Mouse (Mus musculus) retina, postnatal 1 day (tissue): ENCODE measurements at regions not wholly inside any gene's neighbourhood (a gene's known extent, or its start where the extent isn't known, plus 50 kb on each side); places are given as distances from the start of the nearest gene placed in this dataset.
A peak's percentile ranks its signal among the peaks of the same experiment; 100 is the strongest.
"Not testable (repeated sequence)": the region's sequence is repeated elsewhere in the genome, so short reads cannot be mapped to it uniquely, and the experiment has no call there.

Source experiments
- DNase-seq: peaks from one replicate; pipeline ENCODE4 v3.0.0-alpha.2; 2012

- no peak for DNase-seq
Measured at GRCm38 (mm10) chr3:117112766-117113165, 144.0 kb upstream of the Palmd start.

- no peak for DNase-seq
Measured at GRCm38 (mm10) chr3:117112304-117112703, 143.5 kb upstream of the Palmd start.

DNA sequence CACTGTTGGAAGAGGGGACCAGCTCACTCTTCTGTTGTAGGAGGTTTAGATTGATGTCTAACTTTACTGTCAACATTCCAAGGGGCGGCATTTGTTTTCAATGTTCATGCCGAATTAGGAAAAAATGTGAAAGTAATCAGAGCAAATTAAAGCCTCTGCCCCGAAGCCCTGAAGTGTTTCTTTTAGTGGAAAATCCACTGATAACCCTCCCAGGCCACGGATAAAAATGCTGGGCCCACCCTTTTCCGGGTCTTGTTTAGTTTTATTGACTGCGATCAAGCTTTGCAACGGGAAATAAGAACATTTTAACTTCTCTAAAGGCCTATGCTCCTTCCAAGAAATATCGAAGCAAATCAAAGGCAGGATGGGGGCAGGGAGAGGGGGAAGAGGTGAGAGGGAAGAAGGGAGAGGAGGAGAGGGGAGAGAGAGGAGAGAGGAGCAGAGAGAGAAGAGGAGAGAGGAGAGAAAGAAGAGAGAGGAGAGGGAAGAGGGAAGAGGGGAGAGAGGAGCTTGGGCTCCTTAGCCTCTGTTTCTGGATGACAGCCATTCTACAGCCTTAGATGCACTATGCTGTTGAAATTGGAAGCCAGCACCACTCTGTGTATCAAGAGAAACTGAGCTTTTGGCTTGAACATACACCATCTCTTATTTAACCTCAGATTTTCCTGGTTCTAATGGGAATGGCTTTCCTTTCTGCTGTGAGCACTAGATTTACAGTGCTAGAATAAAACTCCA lies 140.3 kb upstream of the Palmd start:
- no peak for DNase-seq

- DNase-seq = no peak
Measured at GRCm38 (mm10) chr3:117107986-117108385, 139.2 kb upstream of the Palmd start.

DNA sequence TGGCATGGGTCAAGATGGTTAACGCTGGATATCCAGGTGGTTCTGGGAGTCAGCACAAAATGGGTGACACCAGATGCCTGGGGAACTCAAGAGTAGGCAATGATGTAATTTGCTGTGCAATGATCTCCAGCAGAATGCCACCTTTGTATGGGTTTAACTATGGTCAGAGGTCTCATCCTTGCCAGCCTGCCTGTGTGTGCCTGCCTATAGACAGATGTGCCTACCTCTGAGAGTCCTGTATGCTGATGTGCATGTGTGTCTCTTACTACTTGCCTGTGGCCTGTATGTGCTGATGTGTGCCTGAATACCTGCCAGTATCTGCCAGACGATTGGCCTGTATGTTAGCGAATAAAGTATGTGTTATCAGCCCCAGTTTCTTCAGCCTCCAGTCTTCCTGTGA lies 138.6 kb upstream of the Palmd start:
- no peak for DNase-seq

DNA sequence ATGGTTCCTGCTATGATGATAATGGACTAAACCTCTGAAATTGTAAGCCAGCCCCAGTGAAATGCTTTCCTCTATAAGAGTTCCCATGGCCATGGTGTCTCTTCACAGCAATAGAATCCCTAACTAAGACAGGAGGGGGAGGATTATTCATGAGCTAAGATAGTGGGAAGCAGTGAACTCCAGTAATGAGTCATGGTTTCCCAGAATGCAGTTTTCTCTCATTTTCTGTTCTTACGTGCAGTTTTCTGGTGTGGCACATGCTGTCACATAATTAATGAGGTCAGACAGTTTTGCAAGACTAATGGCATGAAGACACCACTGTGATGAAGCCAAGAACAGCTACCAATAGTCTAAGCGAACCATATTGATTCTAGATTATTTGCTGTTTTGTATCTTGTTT lies 118.9 kb upstream of the Palmd start:
- DNase-seq = peak; percentile 9

DNA sequence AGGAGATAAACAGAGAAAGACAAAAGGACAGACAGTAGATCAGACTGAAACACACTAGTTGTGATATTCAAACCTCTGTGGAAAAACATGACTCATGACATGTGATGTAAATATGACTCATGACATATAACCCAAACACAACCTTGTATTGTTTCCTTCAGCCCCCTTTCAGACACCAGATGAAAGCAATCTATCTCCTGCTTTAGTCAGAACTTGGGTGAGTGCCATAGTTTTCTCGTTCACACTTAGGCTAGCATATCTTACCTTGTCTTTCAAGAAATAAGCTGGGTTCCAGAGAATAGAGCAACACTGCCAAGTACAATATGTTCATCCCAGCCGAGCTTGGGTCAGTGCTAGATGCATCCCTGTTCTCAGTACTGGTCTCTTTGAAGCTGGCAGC lies 107.9 kb upstream of the Palmd start:
- DNase-seq = no peak

DNA sequence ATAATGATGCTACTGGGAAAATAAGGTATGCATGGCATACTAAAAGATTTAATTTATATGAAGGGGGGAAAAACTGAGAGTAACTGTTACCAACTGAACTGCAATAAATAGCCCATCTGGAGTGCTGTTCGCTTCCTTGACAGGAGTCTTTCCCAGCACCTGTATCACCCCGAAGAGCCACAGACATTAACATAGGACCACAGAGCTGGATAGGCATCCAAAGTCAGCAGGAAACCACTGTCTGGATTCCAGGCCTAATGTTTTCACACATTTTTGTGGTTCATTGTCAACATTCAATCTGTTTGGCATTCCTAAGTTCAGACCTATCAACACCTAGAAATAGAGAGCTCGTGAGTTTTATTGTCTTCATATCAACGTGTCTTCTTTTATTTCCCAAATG lies 104.6 kb upstream of the Palmd start:
- DNase-seq = no peak

- DNase-seq = no peak
Measured at GRCm38 (mm10) chr3:117072998-117073397, 104.2 kb upstream of the Palmd start.

- no peak for DNase-seq
Measured at GRCm38 (mm10) chr3:117071851-117072250, 103.1 kb upstream of the Palmd start.

DNA sequence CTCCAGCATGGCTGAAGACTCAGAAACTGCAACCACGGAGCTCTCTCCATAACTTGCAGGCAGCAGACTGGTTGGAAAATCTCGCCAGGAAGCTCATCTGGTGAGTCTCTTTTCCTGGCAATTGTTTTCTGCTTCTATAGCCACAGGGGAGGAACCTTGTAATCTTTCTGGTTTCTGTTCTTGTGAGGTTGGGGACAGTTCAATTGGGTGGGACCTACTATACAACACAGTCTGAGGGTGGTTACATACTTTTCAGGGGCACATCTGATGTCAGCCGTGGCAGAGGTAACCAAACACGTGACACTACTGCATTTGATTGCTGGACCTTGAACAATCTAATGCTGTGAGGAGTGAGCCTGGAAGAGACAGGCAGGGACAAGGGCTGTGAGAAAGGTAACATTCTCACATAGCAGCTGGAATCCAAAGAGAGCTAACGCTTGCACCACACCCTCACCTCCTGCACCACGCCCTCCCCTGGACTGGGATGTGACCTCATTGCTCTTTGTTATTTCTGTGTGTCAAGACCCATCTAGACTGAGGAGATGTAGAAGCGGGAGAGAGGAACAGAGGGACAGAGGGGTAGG lies 98.8 kb upstream of the Palmd start:
- no peak for DNase-seq

- no peak for DNase-seq
Measured at GRCm38 (mm10) chr3:117065904-117066303, 97.1 kb upstream of the Palmd start.

GRCm38 (mm10) chr3:117061831-117062230 lies 93.0 kb upstream of the Palmd start:
- DNase-seq = no peak

DNA sequence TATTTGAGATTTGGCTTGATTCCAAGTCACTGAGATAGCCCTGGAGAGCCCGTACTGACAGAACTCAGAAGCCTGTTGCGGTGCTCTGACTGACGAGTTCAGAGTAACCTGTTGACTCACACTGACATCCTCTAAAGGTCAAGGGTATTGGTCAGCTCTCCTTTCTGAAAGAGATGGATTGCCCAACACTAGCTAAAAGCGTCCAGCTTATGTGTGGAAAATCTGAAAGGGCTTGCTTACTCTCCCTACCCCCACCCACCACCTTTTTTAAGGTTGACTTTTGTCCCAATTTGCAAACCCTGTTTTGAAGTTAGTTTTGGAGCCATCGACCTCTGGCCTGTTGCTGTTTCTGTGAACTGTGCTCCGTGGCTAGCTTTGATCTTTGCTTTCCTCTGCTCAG lies 92.4 kb upstream of the Palmd start:
- DNase-seq = peak; percentile 14

GRCm38 (mm10) chr3:117054711-117055110 lies 85.9 kb upstream of the Palmd start:
- not testable (repeated sequence) for DNase-seq

- peak; percentile 6 for DNase-seq
Measured at GRCm38 (mm10) chr3:117051431-117051830, 82.6 kb upstream of the Palmd start.

DNA sequence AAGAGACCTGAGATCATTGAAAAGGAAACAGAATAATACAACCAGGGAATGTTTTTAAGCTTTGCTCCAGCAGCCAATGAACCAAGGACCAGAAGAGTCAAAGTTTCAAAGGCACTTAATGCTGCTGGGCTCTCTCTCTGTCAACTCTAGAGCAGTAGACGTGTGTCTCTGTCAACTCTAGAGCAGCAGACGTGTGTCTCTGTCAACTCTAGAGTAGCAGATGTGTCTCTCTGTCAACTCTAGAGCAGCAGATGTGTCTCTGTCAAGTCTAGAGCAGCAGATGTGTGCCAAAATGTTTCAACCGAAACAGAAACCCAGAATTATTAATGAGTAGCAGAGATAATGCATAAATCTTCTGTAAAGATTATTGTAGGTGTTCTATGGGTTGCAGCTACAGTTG lies 82.1 kb upstream of the Palmd start:
- DNase-seq = no peak

DNA sequence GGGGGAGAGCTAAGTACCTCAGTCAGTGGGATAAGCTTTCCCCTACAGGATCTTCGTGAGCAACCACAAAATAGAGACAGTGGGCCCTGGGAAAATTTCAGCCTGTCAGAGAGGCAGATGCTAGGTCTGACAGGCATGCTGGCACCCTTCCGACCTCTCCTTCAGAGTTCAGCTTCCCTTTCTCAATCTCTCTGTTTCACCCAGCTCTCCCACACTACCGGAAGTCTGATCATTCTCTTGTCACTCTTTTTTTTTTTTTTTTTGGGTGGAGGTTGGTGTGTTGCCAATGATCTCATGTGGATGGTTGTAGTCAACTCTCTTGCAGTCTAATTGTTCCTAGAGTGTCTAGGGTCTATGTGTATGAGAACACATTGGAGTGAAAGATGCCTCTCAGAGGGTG lies 80.6 kb upstream of the Palmd start:
- DNase-seq = no peak

- DNase-seq = no peak
Measured at GRCm38 (mm10) chr3:117044809-117045208, 76.0 kb upstream of the Palmd start.

GRCm38 (mm10) chr3:117044304-117044703 lies 75.5 kb upstream of the Palmd start:
- no peak for DNase-seq

- DNase-seq = no peak
Measured at GRCm38 (mm10) chr3:117038928-117039300, 70.1 kb upstream of the Palmd start.

GRCm38 (mm10) chr3:117038280-117038927 lies 69.6 kb upstream of the Palmd start:
- no peak for DNase-seq
